Mouse (Mus musculus): ENCODE measurements around the gene Nfe2. TPM values are rescaled to one million over a fixed set of nuclear protein-coding genes. Genes with fewer than 3 reads are reported as not detected.
"Not testable (repeated sequence)": the region's sequence is repeated elsewhere in the genome, so short reads cannot be mapped to it uniquely, and the experiment has no call there.

Gene Nfe2
- total and polyA plus RNA-seq, 3 experiments, result 151 to 254 (median 177) TPM

GRCm38 (mm10) chr15:103248401-103249313 lies 9.5 kb downstream of the Nfe2 start:
- TF ChIP-seq CTCF (IDR thresholded peaks at IDR 0.05; ENCODE audit: low read depth, low read length), result no peak
- no peak for TF ChIP-seq TAL1 (conservative IDR thresholded peaks at IDR 0.05; ENCODE audit: low read depth, low read length)
- peak; percentile 67; the same call in 1 of the 2 replicates for TF ChIP-seq POLR2AphosphoS5 (IDR thresholded peaks at IDR 0.05; ENCODE audit: insufficient replicate concordance, low read depth, low read length)
- TF ChIP-seq GATA1 (IDR thresholded peaks at IDR 0.05; ENCODE audit: borderline replicate concordance, low read length), result no peak
- TF ChIP-seq GATA2 (IDR thresholded peaks at IDR 0.05; ENCODE audit: borderline replicate concordance, low read depth, low read length), result no peak
- H3K4me1 ChIP-seq (ENCODE audit: insufficient read depth, low read depth, low read length), result peaks cover 76% of the 10 kb centered on the region
- no peak for DNase-seq (ENCODE audit: low spot score)

GRCm38 (mm10) chr15:103247782-103248400 lies 10.3 kb downstream of the Nfe2 start:
- Histone ChIP-seq H3K9me3 (replicated peaks) (no peaks in the 10 kb centered on the region), H3K27me3 (ENCODE audit: insufficient read depth, low read length) (no peaks in the 10 kb centered on the region), H3K4me3 (ENCODE audit: low read depth, low read length) (no peak overlapping the region), H3K36me3 (replicated peaks) (peaks cover 87% of the 10 kb centered on the region), H3K4me1 (ENCODE audit: insufficient read depth, low read depth, low read length) (peaks cover 74% of the 10 kb centered on the region)
- TF ChIP-seq TAL1 (conservative IDR thresholded peaks at IDR 0.05; ENCODE audit: low read depth, low read length) (no peak), CTCF (IDR thresholded peaks at IDR 0.05; ENCODE audit: low read depth, low read length) (no peak), POLR2AphosphoS5 (IDR thresholded peaks at IDR 0.05; ENCODE audit: insufficient replicate concordance, low read depth, low read length) (peak; percentile 61; the same call in 1 of the 2 replicates), GATA2 (IDR thresholded peaks at IDR 0.05; ENCODE audit: borderline replicate concordance, low read depth, low read length) (no peak)
- DNase-seq (ENCODE audit: low spot score), result no peak
- no peak for ATAC-seq (ENCODE audit: extremely low read depth, insufficient number of reproducible peaks, low FRiP score, poor library complexity, severe bottlenecking)

More at GRCm38 (mm10) chr15:103248401-103249313, 9.5 kb downstream of the Nfe2 start:
- Histone ChIP-seq H3K27me3 (ENCODE audit: insufficient read depth, low read length) (no peaks in the 10 kb centered on the region), H3K4me3 (ENCODE audit: low read depth, low read length) (peak overlapping the region; percentile 21; the same call in 1 of the 2 replicates), H3K36me3 (replicated peaks) (peaks cover 86% of the 10 kb centered on the region), H3K9me3 (replicated peaks) (no peaks in the 10 kb centered on the region)
- no peak for ATAC-seq (ENCODE audit: extremely low read depth, insufficient number of reproducible peaks, low FRiP score, poor library complexity, severe bottlenecking)

GRCm38 (mm10) chr15:103247078-103247781 lies 11.0 kb downstream of the Nfe2 start:
- no peak for ATAC-seq (ENCODE audit: extremely low read depth, insufficient number of reproducible peaks, low FRiP score, poor library complexity, severe bottlenecking)
- H3K9me3 ChIP-seq (replicated peaks), result no peaks in the 10 kb centered on the region
- TF ChIP-seq GATA1 (IDR thresholded peaks at IDR 0.05; ENCODE audit: borderline replicate concordance, low read length) (no peak), POLR2AphosphoS5 (IDR thresholded peaks at IDR 0.05; ENCODE audit: insufficient replicate concordance, low read depth, low read length) (0 out of 2 replicates have a peak, but pooled peaks have one; percentile 59)
- peaks cover 88% of the 10 kb centered on the region for H3K36me3 ChIP-seq (replicated peaks)
- H3K4me1 ChIP-seq (ENCODE audit: insufficient read depth, low read depth, low read length), result peaks cover 69% of the 10 kb centered on the region
- no peak overlapping the region for H3K4me3 ChIP-seq (ENCODE audit: low read depth, low read length)
- DNase-seq (ENCODE audit: low spot score), result no peak
- H3K27me3 ChIP-seq (ENCODE audit: insufficient read depth, low read length), result no peaks in the 10 kb centered on the region

GRCm38 (mm10) chr15:103245616-103246015 lies 12.6 kb downstream of the Nfe2 start:
- TF ChIP-seq TAL1 (conservative IDR thresholded peaks at IDR 0.05; ENCODE audit: low read depth, low read length) (no peak), POLR2AphosphoS5 (IDR thresholded peaks at IDR 0.05; ENCODE audit: insufficient replicate concordance, low read depth, low read length) (no peak), CTCF (IDR thresholded peaks at IDR 0.05; ENCODE audit: low read depth, low read length) (no peak), GATA2 (IDR thresholded peaks at IDR 0.05; ENCODE audit: borderline replicate concordance, low read depth, low read length) (no peak), GATA1 (IDR thresholded peaks at IDR 0.05; ENCODE audit: borderline replicate concordance, low read length) (no peak)
- no peaks in the 10 kb centered on the region for H3K27me3 ChIP-seq (ENCODE audit: insufficient read depth, low read length)
- H3K4me3 ChIP-seq (ENCODE audit: low read depth, low read length), result peak overlapping the region; percentile 20; the same call in 1 of the 2 replicates
- H3K9me3 ChIP-seq (replicated peaks), result no peaks in the 10 kb centered on the region
- no peak for DNase-seq (ENCODE audit: low spot score)
- H3K4me1 ChIP-seq (ENCODE audit: insufficient read depth, low read depth, low read length), result peaks cover 53% of the 10 kb centered on the region
- no peak for ATAC-seq (ENCODE audit: extremely low read depth, insufficient number of reproducible peaks, low FRiP score, poor library complexity, severe bottlenecking)
- H3K36me3 ChIP-seq (replicated peaks), result peaks cover 87% of the 10 kb centered on the region

- TF ChIP-seq POLR2AphosphoS5 (IDR thresholded peaks at IDR 0.05; ENCODE audit: insufficient replicate concordance, low read depth, low read length) (no peak), TAL1 (conservative IDR thresholded peaks at IDR 0.05; ENCODE audit: low read depth, low read length) (no peak)
- H3K4me3 ChIP-seq (ENCODE audit: low read depth, low read length), result peak overlapping the region; percentile 76
- no peaks in the 10 kb centered on the region for H3K9me3 ChIP-seq (replicated peaks)
- peaks cover 64% of the 10 kb centered on the region for H3K36me3 ChIP-seq (replicated peaks)
- H3K4me1 ChIP-seq (ENCODE audit: insufficient read depth, low read depth, low read length), result peaks cover 30% of the 10 kb centered on the region
- no peak for ATAC-seq (ENCODE audit: extremely low read depth, insufficient number of reproducible peaks, low FRiP score, poor library complexity, severe bottlenecking)
- DNase-seq (ENCODE audit: low spot score), result no peak
- no peaks in the 10 kb centered on the region for H3K27me3 ChIP-seq (ENCODE audit: insufficient read depth, low read length)
These were observed 15.3 kb downstream of the Nfe2 start for GRCm38 (mm10) chr15:103242885-103243284.

- H3K4me3 ChIP-seq (ENCODE audit: low read depth, low read length), result peak overlapping the region; percentile 76
- not testable (repeated sequence) for ATAC-seq (ENCODE audit: extremely low read depth, insufficient number of reproducible peaks, low FRiP score, poor library complexity, severe bottlenecking); H3K27me3 ChIP-seq (ENCODE audit: insufficient read depth, low read length); H3K9me3 ChIP-seq (replicated peaks); DNase-seq (ENCODE audit: low spot score)
- H3K4me1 ChIP-seq (ENCODE audit: insufficient read depth, low read depth, low read length), result peaks cover 34% of the 10 kb centered on the region
- H3K36me3 ChIP-seq (replicated peaks), result peaks cover 54% of the 10 kb centered on the region
These were observed 16.9 kb downstream of the Nfe2 start for GRCm38 (mm10) chr15:103241071-103242018.

All from G1E (cell line).